Mouse (Mus musculus): ENCODE measurements around the gene Cdh16.
A peak's percentile ranks its signal among the peaks of the same experiment; 100 is the strongest.
"Not testable (repeated sequence)": the region's sequence is repeated elsewhere in the genome, so short reads cannot be mapped to it uniquely, and the experiment has no call there.

Gene Cdh16

DNA sequence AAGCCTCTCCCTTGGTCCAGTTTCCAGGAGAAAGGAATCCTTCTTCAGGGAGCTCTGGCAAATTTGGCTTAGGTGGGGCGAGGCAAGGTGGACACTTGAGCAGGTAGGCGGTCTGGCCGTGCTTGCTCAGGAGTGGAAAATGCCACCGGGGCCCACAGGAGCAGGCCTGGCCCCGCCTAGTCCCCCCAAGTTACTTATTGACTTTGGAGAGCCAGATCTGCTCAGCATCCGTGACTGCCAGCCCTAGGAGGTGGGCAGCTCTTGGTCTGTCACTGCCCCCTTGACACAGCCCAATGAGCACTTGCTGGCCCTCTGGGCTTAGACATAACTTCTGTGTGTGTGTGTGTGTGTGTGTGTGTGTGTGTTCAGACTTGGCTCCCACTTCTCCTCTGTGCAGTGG is at the start of gene Cdh16:
Gene Cdh16, minus strand, starts transcription at position 236 of the 400 bp plus-strand sequence.
- no peak for DNase-seq (ENCODE audit: low spot score)

DNA sequence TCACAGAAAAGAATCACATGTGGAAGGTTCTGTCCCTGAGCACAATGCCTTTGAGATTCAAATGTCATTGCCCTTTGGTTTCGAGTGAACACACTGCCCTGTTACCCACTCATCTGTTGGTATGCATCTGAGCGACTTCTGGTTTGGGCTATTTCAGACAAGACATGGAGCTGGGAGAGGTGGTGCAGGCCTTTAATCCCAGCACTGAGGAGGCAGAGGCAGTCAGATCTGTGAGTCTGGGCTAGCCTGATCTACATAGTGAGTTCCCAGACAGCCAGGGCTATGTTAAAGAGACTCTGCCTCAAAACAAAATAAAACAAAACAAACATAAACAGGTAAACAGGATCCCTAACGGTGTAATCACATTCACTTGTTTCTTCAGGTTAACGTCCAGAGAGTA is 31.4 kb upstream of the Cdh16 start:
- DNase-seq (ENCODE audit: low spot score) = no peak

DNA sequence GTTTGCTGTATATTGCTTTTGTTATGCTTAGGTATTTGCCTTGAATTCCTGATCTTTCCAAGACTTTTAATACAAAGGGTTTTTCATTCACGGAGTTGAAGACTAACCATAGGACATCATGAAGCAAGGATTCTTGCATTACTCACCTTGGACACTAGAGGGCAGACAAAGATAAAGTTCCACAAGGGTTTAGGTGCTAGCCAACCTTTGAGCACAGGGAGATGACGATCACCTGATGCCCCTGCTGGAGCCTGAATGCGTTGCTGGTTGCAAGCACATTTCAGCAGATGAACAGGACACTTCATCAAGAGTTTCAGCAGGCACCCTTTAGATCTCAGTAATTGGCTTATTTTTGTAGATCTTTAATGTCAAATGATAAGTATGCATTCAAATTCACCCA is 30.8 kb upstream of the Cdh16 start:
- DNase-seq (ENCODE audit: low spot score) = peak; percentile 33

DNA sequence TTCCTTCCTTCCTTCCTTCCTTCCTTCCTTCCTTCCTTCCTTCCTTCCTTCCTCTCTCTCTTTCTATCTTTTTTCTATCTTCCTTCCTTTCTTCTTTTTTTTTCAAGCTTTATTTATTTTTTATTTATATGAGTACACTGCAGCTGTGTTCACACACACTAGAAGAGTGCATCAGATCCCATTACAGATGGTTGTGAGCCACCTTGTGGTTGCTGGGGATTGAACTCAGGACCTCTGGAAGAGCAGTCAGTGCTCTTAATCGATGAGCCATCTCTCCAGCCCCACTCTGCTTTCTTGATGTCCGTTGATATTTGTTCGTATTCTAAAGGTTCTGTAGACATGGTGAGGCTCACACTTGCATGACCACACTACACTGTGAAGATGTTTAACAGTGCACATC is 20.0 kb upstream of the Cdh16 start:
- not testable (repeated sequence) for DNase-seq (ENCODE audit: low spot score)

DNA sequence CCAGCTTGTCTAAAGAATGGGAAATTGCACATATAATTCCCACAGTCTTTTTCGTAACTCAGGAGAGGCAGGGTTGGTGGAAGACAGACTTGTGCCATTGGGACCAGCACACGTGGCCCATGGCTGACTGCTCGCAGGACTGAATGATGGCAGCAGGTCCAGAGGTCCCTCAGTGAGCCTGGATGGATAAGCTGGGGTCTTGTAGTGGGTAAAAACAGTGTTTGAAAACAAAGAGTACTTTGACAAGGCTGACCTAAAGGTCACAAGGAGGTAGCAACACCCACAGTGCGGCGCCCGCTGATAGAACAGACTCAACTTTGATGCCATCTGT is 18.1 kb upstream of the Cdh16 start:
- no peak for DNase-seq (ENCODE audit: low spot score)

DNA sequence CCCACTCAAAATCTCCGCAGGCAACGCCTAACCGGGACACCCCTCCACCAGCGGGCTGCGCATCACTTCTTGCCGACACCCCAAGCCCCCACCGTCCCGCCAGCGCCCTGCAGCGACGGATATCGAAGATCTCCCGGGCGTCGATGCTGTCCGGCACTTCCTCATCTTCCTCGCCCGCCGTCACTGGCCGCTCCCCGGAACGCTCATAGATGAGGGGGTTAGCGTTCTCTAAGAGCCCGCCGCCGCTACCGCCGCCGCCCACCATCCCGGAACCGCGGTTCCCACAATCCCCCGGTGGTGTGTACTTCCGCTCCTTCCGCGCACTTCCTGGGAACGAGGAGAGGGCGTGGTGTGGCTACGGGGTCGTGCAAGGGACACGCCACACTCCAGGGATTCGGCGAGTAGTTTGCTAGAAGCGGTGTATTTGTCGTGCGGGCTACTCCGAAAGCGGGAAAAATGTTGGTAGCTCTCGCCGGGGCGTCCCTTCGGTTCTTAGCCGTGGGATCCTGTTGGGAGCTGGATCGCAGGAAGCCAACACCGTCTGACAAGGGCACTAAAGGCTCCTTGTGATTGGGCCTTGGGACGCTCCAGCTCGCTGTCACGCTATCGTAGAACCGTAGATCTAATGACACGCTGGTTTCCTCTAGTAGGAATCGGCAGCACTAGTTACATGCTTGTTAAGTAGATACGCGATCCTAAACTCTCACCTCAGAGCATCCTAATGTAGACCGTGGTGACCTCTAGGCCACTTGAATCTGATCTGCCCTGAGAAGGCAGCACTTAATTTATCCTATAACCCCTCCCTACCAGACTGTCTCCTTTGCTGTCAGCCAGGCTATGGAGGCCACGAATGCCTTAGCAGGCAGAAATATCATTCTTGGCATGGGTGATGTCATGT is 17.5 kb upstream of the Cdh16 start, which contains the start of gene Ciao2b:
Gene Ciao2b, minus strand, starts transcription at position 540 of the 898 bp plus-strand sequence.
- DNase-seq (ENCODE audit: low spot score) = peak; percentile 75

DNA sequence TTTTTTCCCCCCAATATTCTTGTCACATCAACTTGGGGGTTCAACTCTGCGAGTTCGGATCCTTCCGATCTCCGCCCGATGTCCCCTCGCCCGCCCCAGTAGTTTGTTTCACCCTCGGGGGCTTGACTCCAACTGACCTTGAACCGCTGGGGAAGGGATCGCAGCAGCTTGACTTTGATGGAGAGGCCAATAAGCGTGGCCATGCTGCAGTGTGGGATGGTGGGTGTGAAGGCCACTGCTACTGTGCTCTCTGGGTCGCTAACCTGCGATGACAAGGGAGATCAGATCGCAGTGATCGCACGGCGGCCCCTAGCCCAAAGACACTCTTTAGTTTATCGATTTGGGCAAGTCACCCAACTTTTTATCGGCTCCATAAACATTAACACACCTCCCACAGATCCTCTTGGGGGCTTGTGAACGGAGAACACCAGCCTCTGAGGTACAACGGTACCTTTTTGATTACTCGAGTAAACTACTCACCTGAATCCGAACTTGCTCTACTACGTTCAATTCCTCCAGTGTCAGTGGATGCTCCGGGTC is 16.7 kb upstream of the Cdh16 start:
- no peak for DNase-seq (ENCODE audit: low spot score)

DNA sequence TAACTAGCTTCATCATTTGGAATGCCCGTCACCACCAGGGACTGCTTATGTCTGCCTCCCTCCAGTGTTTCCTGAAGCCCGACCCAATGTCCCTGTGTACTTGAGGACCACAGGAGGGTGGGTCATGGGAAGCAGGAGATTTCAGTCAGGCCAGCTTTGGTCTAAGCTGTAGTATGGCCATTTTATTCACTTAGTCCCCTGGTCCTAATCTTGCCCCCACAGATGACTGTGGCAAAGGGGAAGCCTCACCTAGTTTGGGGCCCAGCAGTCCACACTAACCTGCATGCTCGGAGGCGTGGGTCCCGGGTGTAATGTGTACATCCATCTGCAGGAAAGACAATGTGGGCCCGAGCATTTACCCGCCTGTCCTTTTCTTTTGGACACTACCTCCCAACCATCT is 16.0 kb upstream of the Cdh16 start:
- no peak for DNase-seq (ENCODE audit: low spot score)

DNA sequence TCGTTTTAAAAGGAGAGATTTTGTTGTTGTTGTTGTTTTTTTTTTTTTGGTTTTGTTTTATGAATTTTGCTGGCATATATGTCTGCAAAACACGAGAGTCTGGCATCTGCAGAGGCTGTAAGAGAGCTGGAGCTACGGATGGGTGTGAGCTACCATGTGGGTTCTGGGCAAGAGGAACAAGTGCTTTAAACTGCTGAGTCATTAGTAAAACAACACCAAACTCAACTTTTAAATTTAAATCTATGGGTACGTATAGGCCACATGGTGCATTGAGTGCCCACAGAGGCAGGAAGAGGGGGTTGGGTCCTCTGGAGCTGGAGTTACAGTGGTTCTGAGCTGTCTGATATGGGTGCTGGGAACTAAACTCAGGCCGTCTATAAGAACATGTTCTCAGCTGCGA is 13.8 kb upstream of the Cdh16 start:
- no peak for DNase-seq (ENCODE audit: low spot score)

DNA sequence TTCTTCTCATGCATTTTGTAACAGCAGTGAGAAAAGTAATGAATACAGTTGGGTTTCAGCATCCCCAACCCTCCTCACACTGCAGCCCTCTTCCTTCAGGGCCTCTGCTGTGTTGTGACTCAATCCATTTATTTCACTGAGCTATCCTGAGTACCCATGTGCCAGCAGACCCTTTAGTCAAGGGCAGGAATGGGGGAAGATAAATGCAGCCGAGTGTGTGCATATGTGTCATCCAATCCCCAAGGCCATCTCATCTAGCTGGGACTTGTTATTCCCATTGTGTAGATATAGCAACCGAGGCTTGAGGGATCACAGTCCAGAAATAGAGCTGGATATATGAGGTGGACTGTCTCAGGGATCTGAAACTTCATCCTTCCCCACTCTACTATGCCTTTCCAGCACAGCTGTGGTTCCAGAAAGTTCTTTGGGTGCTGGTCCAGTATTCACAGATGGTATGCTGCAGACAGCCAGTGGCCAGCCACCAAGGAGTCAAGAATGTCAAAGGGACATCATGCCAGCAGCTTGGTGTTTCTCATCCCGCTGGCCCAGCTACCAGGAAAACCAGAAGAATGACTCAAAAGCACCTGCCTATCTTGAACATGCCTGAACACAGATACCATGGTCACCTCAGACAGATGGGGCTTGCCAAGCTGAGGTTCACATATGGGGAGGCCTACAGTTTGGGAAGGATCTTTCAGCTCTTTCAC is 11.0 kb upstream of the Cdh16 start:
- no peak for DNase-seq (ENCODE audit: low spot score)

DNA sequence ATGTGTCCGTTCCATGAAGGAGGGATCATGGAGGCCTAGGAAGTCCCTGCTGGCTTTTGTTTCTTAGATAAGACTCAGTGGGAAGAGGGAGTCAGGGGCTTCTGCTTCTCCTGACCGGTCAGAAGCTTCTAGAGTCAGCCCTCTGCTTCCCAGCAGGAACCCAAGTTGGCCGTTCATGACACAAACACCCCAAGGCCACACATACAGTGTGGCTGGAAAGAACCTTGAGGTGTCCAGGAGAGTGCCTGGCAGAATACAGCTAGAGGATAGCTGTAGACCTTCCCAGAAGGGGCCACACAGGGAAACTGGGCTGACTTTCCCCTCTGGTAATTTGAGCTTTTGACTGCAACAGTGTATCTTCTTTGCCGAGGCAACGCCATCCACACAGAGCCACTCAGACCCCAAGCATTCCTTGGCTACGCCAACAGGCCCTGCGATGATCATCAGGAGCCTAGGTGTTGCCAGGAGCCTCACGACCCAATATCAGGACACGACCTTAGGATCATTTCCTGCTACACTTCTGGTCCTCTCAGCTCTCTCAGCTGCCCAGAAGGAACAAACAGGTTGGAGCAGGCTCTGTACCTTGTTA is 9.1 kb upstream of the Cdh16 start:
- DNase-seq (ENCODE audit: low spot score) = no peak

DNA sequence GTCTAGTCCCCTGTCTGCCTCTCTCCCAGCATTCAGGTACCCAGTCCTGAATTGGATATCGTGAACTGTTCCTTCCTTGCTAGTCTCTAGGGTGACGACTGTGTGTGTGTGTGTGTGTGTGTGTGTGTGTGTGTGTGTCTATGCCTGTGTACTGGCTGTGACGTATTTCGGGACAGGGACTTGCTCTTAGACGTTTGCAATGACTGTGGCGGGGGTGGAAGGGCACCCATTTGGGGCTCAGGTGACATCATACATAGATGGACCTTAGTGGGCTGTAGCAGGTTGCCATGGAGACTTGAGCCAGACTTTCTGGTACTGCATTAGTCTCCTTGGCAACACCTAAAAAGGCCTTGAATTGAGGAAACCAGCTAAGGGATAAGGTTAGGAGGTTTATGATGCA is 8.3 kb upstream of the Cdh16 start:
- DNase-seq (ENCODE audit: low spot score) = no peak

DNA sequence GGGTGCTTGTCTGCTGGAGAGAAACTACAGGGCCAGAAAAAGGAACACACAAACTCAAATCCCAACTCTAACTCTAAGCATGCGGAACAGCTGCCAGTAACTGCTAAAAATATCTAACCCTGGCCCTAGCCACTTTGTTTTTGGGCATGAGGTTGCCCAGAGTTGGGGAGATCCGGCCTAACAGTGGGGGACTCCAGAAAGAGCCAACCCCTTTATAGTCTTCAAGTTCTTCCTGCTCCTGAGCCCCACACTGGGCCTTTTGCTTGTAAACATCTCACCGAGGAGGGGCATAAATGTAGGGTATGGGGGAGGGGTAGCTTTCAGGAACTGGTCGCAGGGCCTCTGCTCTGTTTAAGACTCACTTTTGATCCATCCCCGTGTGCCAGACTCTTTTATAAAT is 7.8 kb upstream of the Cdh16 start:
- no peak for DNase-seq (ENCODE audit: low spot score)

DNA sequence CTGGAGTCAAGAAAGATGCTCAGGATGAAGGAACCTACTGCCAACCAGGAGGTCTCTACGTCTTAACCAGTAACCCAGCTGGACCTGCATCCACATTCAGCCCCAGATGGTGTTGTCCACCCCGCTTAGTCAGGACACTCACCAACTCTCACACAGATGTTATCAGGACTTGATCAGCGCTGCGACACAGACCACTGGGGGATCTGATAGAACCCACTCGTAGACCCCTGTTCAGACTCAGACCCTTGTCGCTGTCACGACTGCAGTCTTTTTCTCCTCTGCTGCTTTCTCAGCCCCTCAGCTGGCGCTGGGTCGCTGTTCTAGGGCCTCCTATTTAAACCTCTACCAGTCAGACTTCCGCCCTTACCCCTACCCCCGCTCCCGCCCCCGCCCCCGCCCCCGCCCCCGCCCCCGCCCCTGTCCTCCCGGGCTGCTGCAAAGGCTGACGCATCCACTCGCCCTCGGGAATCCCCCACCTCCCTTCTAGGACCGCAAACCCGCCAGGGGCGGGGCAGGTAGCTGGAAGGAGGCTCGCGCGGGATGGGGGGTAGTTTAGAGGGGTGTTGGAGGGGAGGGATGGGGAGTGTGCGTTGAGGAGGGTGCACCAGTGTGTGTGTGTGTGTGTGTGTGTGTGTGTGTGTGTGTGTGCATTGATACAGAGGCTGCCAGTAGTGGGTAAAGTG is 6.9 kb upstream of the Cdh16 start, which contains the start of gene Rrad:
Gene Rrad, minus strand, starts transcription at position 347 of the 683 bp plus-strand sequence.
- DNase-seq (ENCODE audit: low spot score) = peak; percentile 62

DNA sequence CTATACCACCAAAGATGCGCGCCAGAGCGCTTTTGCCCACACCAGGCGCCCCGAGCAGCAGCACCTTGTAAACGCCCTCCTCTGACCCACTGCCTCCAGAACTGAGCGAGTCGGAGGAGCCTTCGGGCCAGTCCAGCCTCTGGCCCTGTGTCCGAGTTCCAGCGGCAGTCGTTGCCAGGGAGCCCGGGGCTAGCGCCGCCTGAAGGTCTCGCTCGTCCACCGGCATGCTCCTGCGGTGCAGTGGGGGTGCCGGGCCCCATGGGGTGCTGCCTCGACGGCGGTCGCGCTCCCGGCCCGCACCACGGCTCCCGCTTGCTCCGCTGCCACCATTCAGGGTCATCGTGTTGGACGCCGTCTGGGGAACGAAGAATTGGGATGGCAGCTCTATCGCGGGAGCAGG is 6.4 kb upstream of the Cdh16 start:
- DNase-seq (ENCODE audit: low spot score) = peak; percentile 6

DNA sequence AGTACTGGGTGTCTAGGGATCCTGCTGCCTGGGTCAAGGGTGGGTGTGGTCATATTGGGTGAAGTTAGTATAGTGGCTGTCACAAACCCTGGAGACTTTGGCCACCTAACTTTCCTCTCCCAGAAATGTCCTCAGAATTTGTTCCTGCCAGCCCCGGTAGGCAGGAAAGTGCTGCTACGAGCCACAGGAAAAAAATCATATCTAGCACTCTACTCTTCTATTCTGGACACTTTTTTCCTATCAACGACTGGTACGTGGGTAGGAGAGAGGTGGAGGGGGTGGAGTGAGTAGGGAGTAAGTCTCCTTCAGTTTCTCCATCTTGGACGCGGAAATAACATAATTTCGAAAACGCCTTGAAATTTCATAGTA is 5.9 kb upstream of the Cdh16 start:
- no peak for DNase-seq (ENCODE audit: low spot score)

DNA sequence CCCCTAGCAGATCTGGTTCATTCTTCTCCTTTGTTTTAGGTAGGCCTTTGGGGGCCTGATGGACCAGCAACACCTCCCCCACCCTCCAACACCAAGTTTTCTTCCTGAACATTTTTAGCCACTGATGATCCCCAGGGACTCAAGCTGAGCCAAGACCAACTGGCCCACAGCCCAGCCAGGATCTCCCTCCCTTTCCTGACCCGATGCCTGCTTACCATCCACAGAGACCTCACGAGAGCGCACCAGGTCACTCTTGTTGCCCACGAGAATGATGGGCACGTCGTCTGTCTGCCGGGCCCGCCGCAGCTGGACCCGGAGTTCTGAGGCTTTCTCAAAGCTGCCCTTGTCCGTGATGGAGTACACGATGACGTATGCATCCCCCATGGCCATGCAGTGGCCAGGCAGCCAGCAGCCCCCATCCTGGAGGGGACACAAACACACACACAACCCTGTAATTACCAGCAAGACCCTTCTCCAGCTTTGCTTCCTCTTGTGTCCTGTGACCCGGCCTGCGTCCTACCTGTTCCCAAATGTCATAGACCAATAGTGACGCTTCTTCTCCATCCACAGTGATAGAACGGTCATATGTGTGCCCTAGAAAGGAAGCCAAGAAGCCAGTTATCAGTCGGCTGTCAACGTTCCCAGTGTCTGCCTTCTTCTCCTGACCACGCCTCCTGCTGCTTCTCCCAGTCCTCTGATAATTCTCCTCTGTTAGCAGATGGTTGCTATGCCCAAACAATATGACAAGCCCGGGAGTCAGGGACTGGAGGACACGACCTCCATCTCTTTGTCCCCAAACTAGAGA is 5.3 kb upstream of the Cdh16 start:
- DNase-seq (ENCODE audit: low spot score) = no peak

DNA sequence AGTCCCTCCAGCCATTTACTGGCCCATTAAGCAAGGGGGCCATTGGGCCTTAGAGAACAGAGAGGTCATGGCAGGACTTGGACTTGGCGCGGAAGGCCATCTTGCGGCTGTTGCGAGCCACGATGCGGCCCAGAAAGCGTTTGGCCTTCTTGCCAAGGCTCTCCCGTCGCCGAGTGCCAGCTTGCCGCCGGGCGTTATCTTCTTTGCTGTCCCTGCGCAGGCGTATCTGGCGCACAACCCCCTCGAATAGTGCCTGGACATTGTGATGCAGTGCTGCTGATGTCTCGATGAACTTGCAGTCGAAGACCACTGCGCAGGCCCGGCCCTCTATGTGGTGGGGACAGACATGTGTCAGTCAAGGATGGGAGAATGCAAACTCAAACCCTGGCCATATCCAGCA is 4.2 kb upstream of the Cdh16 start:
- no peak for DNase-seq (ENCODE audit: low spot score)

DNA sequence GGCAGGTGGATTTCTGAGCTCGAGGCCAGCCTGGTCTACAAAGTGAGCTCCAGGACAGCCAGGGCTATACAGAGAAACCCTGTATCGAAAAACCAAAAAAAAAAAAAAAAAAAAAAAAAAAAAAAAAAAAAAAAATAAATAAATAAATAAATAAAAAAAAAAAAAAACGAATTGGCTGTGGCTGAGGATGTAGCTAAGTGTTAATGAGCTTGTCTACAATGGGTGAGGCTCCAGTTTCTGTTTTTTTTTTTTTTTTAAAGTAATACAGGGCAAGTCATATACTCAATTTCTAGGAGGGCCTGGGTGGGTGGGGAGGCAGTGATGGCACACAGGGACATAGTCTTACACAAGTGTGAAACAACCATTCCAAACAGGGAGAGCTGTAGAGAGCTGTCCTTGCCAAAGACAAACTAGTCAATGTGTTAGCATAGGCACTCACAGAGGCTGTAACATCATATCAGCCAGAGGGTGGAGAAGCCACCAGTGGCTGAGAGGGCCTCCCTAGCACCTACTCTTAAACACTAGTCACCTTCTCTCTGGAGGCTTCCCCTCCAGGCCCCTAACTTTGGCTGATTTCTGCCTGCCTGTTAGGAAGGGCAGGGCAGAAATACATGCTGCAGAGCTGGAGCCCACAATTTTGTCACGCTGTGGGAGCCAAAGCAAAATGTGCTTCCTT is 3.0 kb upstream of the Cdh16 start:
- DNase-seq (ENCODE audit: low spot score) = no peak

DNA sequence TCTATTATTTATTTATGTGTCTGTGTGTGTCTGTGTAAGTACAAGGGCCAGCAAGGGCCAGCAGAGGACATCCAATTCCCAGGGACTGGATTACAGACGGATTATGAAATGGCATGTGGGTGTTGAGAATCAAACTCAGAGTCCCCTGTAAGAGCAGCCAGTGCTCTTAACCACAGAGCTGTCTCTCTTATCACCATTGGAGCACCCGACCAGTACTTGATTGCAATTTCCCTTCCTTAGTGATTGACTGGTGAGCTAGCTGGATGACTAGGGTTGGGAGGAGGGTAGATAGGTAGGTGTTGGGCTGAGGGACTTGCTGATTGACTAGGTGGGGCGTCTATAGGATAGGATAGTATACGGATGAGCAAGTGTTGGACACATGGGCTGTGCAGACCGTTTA is 3.4 kb downstream of the Cdh16 start:
- DNase-seq (ENCODE audit: low spot score) = no peak

DNA sequence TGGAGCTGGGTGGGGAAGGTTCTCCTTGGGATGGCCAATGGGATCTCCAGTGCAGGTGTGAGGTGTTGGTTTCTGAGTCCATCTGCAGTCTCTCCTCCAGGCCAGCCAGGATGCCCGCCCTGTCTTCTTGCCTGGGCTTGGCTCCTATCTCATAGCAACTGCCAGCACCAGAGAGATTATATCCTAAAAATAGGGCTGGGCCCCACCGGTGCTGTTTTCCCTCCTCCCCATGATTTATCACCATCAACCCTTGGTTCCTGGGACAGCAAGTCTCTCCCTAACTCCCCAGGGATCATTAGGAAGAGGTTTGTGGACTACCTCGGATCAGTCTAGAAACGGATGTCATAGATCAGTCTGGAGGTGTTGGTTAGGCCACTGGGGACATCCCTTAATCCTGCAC is 11.1 kb downstream of the Cdh16 start:
- DNase-seq (ENCODE audit: low spot score) = no peak
